Mouse (Mus musculus) heart, adult 9 months (tissue): ENCODE results near the gene Zc3hav1.
"Not testable (repeated sequence)": the region's sequence is repeated elsewhere in the genome, so short reads cannot be mapped to it uniquely, and the experiment has no call there.

Source experiments
- DNase-seq, 2 experiments: peaks; one replicate each; pipeline ENCODE4 v3.0.0; 2022; ENCODE audit warnings: low spot score in 2 of 2

The Zc3hav1 gene

GRCm38 (mm10) chr6:38353811-38354722 is at the start of gene Zc3hav1:
Gene Zc3hav1 (minus strand): TSS chr6:38354603.
- DNase-seq: peak; percentile 89 to 91

GRCm38 (mm10) chr6:38389671-38390070 is 35.3 kb upstream of the Zc3hav1 start:
- DNase-seq: no peak

- DNase-seq: peak; percentile 69 to 83
These were observed 26.8 kb upstream of the Zc3hav1 start, which contains the start of gene Ttc26 for GRCm38 (mm10) chr6:38381129-38381771. Gene Ttc26 (plus strand): TSS chr6:38381469.

- DNase-seq: no peak
These were observed 26.3 kb upstream of the Zc3hav1 start for GRCm38 (mm10) chr6:38380764-38381128.

GRCm38 (mm10) chr6:38374271-38374670 is 19.9 kb upstream of the Zc3hav1 start:
- no peak for DNase-seq

- DNase-seq: no peak
These were observed 15.5 kb upstream of the Zc3hav1 start for GRCm38 (mm10) chr6:38369945-38370344.

- DNase-seq: no peak
These were observed 9.7 kb upstream of the Zc3hav1 start for GRCm38 (mm10) chr6:38364121-38364520.

GRCm38 (mm10) chr6:38363370-38363769 is 9.0 kb upstream of the Zc3hav1 start:
- no peak for DNase-seq

GRCm38 (mm10) chr6:38361937-38362336 is 7.5 kb upstream of the Zc3hav1 start:
- no peak for DNase-seq

GRCm38 (mm10) chr6:38361065-38361464 is 6.7 kb upstream of the Zc3hav1 start:
- no peak for DNase-seq

- DNase-seq: no peak
These were observed 5.5 kb upstream of the Zc3hav1 start for GRCm38 (mm10) chr6:38359736-38360499.

- not testable (repeated sequence) for DNase-seq
These were observed 4.8 kb upstream of the Zc3hav1 start for GRCm38 (mm10) chr6:38359044-38359735.

GRCm38 (mm10) chr6:38358253-38359027 is 4.0 kb upstream of the Zc3hav1 start:
- DNase-seq: no peak

- no peak for DNase-seq
These were observed 3.3 kb upstream of the Zc3hav1 start for GRCm38 (mm10) chr6:38357603-38358252.

- DNase-seq: not testable (repeated sequence)
These were observed 2.4 kb upstream of the Zc3hav1 start for GRCm38 (mm10) chr6:38356661-38357433.

- DNase-seq: no peak
These were observed 1.5 kb upstream of the Zc3hav1 start for GRCm38 (mm10) chr6:38355862-38356261.

GRCm38 (mm10) chr6:38355354-38355823 is 986 bp upstream of the Zc3hav1 start:
- DNase-seq: no peak

- no peak for DNase-seq
These were observed 435 bp upstream of the Zc3hav1 start for GRCm38 (mm10) chr6:38354723-38355353.

- DNase-seq: no peak
These were observed 1.2 kb downstream of the Zc3hav1 start for GRCm38 (mm10) chr6:38353181-38353580.
